Mouse (Mus musculus) lung, postnatal 0 days (tissue): Measurements from ENCODE around the gene Best2. TPM values are rescaled to one million over a fixed set of nuclear protein-coding genes. Genes with fewer than 3 reads are reported as not detected.

Experiments
- ATAC-seq: fragments of 200-750 bp; cut with Nextera tagmentation; 2 replicates; pipeline ENCODE4 v1.8.0; 2017; ENCODE audit warnings: moderate library complexity
- DNase-seq: peaks from one replicate; pipeline ENCODE4 v3.0.0-alpha.2; 2016; ENCODE audit warnings: low spot score
- H3K27ac ChIP-seq: fragments of 300-500 bp; sonication (generic); 2 replicates; pipeline ENCODE4 v1.5.1; 2014; ENCODE audit warnings: antibody characterized with exemption, mild to moderate bottlenecking, low read length, mixed read lengths
- H3K27me3 ChIP-seq: fragments of 300-500 bp; sonication (generic); replicated peaks from 2 replicates; pipeline ENCODE4 v1.6.1; 2014; ENCODE audit warnings: low read length, mixed read lengths; ENCODE audit not compliant: insufficient read depth
- H3K36me3 ChIP-seq: fragments of 300-500 bp; sonication (generic); 2 replicates; pipeline ENCODE4 v1.6.1; 2014; ENCODE audit warnings: low read length, mixed read lengths; ENCODE audit not compliant: insufficient read depth
- H3K4me1 ChIP-seq: fragments of 300-500 bp; sonication (generic); 2 replicates; pipeline ENCODE4 v1.6.1; 2014; ENCODE audit warnings: antibody characterized with exemption, low read depth, low read length, mixed read lengths; ENCODE audit not compliant: insufficient read depth
- H3K4me2 ChIP-seq: fragments of 300-500 bp; sonication (generic); replicated peaks from 2 replicates; pipeline ENCODE4 v1.6.1; 2014; ENCODE audit warnings: low read depth, mild to moderate bottlenecking, low read length, moderate library complexity, mixed read lengths
- H3K4me3 ChIP-seq: fragments of 300-500 bp; sonication (generic); 2 replicates; pipeline ENCODE4 v1.5.1; 2014; ENCODE audit warnings: low read depth, low read length
- H3K9ac ChIP-seq: fragments of 300-500 bp; sonication (generic); replicated peaks from 2 replicates; pipeline ENCODE4 v1.6.1; 2014; ENCODE audit warnings: low read depth, mild to moderate bottlenecking
- H3K9me3 ChIP-seq: fragments of 300-500 bp; sonication (generic); 2 replicates; pipeline ENCODE4 v1.6.1; 2016; ENCODE audit warnings: low read length, mixed read lengths
- CTCF ChIP-seq: IDR thresholded peaks from 2 replicates; pipeline ENCODE4 v1.5.1; 2016; ENCODE audit warnings: antibody characterized with exemption, mild to moderate bottlenecking
- EP300 ChIP-seq: IDR thresholded peaks from 2 replicates; pipeline ENCODE4 v1.6.1; 2016; ENCODE audit warnings: antibody characterized with exemption, mild to moderate bottlenecking, control low read depth
- WGBS: fragments of 180-500 bp; shearing (Covaris S2); extraction: QIAGEN DNeasy Blood & Tissue Kit; methylation state at CpG from one replicate; pipeline ENCODE4 v1.1.7; 2014; 5-methylcytosine and 5-hydroxymethylcytosine counted together
- polyA plus RNA-seq: library from polyadenylated mRNA; unstranded; fragments of >200 nt; fragmentation: Nextera tagmentation; extraction: Ambion mirVana; gene quantifications from 2 replicates; pipeline ENCODE4 v1.2.1, GENCODE M21; 2015

The Best2 gene
- polyA plus RNA-seq, 1 experiment from 2014 or later = not detected

- Histone ChIP-seq H3K27me3 (no peaks in the 10 kb centered on the region), H3K9me3 (no peaks in the 10 kb centered on the region), H3K4me2 (peak within 1 kb of the TSS; percentile 88), H3K9ac (peak within 1 kb of the TSS; percentile 58), H3K4me1 (peaks cover 23% of the 10 kb centered on the region), H3K27ac (peak within 1 kb of the TSS; percentile 74), H3K4me3 (peak within 1 kb of the TSS; percentile 83), H3K36me3 (peaks cover 15% of the 10 kb centered on the region)
- WGBS = 4% methylated on average over 30 of the region's 30 CpGs
- TF ChIP-seq EP300 (peak; percentile 74), CTCF (no peak)
- ATAC-seq (peak; percentile 92), DNase-seq (peak; percentile 99)
Measured at GRCm38 (mm10) chr8:85025098-85025932, 11.0 kb upstream of the Best2 start, which contains the start of gene Asna1. Gene Asna1, minus strand, starts transcription at chr8:85025281.

DNA sequence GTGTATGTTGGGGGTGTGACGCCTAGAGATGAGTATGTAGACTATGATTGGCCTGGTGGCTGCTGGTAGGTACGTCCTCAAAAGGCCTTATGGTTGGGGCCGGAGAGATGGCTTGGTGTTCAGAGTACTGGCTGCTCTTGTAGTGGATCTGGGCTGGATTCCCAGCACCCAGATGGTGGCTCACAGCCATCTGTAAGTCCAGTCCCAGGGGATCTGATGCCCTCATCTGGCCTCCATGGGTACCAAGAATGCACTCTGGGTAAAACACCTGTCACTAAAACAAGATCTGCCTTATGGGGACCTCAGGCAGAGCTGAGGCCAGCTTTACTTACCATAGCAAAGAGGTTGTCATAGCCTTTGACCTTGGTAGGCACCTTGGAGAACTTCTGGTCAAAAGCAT, 9.5 kb upstream of the Best2 start:
- no peak overlapping the region for H3K4me3 ChIP-seq

GRCm38 (mm10) chr8:85021514-85022055, 7.3 kb upstream of the Best2 start:
- no peak for ATAC-seq
- H3K4me1 ChIP-seq = peaks cover 18% of the 10 kb centered on the region
- H3K27ac ChIP-seq = no peak overlapping the region
- H3K4me3 ChIP-seq = no peak overlapping the region
- WGBS = 89% methylated on average over 3 of the region's 3 CpGs
- no peaks in the 10 kb centered on the region for H3K27me3 ChIP-seq
- H3K4me2 ChIP-seq = no peak overlapping the region
- H3K9me3 ChIP-seq = no peaks in the 10 kb centered on the region
- no peak for TF ChIP-seq EP300
- TF ChIP-seq CTCF = peak; percentile 21; the same call in 1 of the 2 replicates
- no peak for DNase-seq
- H3K36me3 ChIP-seq = peaks cover 15% of the 10 kb centered on the region
- no peak overlapping the region for H3K9ac ChIP-seq

More for the DNA sequence above, 9.5 kb upstream of the Best2 start:
- Histone ChIP-seq H3K9ac (no peak overlapping the region), H3K27ac (no peak overlapping the region), H3K27me3 (no peaks in the 10 kb centered on the region), H3K36me3 (peaks cover 8% of the 10 kb centered on the region; the same call in 1 of the 2 replicates), H3K4me2 (no peak overlapping the region), H3K4me1 (peaks cover 22% of the 10 kb centered on the region), H3K9me3 (no peaks in the 10 kb centered on the region)
- WGBS = 97% methylated on average over 3 of the region's 3 CpGs
- no peak for ATAC-seq
- DNase-seq = no peak
- TF ChIP-seq CTCF (no peak), EP300 (no peak)

DNA sequence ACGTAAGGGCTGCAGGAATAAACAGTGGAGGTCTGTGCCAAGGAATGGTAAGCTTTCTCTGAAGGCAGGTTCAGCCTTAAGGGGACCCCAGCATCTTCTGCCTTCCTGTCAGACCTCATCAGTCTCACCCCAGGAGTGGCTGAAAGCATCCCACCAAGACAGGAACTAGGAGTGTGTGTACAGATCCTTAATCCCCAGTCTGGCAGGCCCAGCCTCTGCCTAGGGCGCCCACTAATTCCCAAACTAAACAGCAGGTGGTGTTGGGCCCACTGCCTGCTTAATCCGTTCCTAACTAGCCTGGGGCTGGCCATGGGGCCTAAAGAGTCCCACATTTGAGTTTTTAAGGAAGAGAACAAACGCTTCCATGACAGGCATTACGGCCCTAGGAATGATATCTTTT, 2.9 kb upstream of the Best2 start:
- no peak for TF ChIP-seq CTCF
- no peak for TF ChIP-seq EP300
- H3K27ac ChIP-seq = no peak overlapping the region

DNA sequence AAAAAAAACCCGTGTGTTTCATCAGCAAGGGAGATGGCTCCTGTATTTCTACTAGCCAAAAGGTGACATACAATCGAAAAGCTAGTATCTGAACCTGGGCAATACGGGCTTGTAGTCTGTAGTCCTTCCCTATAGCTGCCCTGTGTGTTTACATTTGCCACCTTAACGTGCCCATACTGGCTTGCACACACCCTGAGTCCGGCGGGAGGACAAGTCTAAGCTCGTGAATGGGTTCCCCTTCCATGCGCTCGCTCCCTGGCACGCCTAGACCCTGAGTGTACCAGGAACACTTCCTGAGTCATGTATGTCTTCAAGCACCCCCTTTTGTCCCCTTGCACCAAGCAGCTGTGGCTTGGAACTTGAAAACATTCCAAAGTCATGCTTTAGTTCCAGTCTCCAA, 2.4 kb upstream of the Best2 start:
- H3K27me3 ChIP-seq = peaks cover 8% of the 10 kb centered on the region; the same call in 1 of the 2 replicates
- H3K4me1 ChIP-seq = peaks cover 3% of the 10 kb centered on the region; the same call in 1 of the 2 replicates
- no peaks in the 10 kb centered on the region for H3K9me3 ChIP-seq
- no peak overlapping the region for H3K9ac ChIP-seq
- no peak for DNase-seq
- H3K4me3 ChIP-seq = no peak overlapping the region
- no peak overlapping the region for H3K4me2 ChIP-seq
- H3K36me3 ChIP-seq = peaks cover 8% of the 10 kb centered on the region
- no peak for ATAC-seq
- H3K27ac ChIP-seq = no peak overlapping the region
- TF ChIP-seq EP300 = no peak
- no peak for TF ChIP-seq CTCF
- WGBS = 58% methylated on average over 10 of the region's 10 CpGs

More for the DNA sequence above, 2.9 kb upstream of the Best2 start:
- Histone ChIP-seq H3K4me1 (peaks cover 3% of the 10 kb centered on the region; the same call in 1 of the 2 replicates), H3K4me3 (no peak overlapping the region), H3K4me2 (no peak overlapping the region), H3K9ac (no peak overlapping the region), H3K36me3 (peaks cover 13% of the 10 kb centered on the region), H3K9me3 (no peaks in the 10 kb centered on the region), H3K27me3 (peaks cover 6% of the 10 kb centered on the region; the same call in 1 of the 2 replicates)
- 45% methylated on average over 5 of the region's 5 CpGs for WGBS
- no peak for DNase-seq
- ATAC-seq = no peak

DNA sequence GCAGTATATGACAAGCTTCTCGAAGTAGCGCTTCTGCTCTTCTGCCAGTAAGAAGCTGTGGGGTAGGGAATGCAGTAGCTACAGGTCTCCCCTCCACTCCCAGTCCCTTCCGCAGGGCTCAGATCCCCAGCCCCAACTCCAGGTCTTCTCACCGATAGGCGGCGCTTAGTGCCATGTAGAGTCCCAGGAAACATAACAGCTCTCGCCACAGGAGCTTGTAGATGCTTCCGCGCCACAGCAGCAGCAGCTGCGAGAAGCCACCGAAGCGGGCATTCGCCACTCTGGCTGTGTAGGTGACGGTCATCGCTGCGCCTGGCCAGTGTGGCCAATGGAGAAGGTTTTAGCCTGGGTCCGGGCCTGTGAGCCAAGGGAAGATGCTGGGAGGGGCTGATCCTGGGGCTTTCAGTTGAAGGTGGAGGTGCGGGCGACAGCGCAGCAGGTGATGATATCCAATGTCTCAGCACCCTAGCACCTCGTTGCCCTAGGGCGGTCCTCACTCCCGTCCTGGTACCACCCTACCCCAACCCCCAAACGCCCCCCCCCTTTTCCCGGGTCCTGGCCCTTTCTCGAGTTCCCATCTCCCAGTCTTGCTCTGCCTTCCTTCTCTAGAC, 996 bp downstream of the Best2 start:
- Histone ChIP-seq H3K4me2 (peak overlapping the region; percentile 48; the same call in 1 of the 2 replicates), H3K27me3 (peaks cover 26% of the 10 kb centered on the region), H3K4me3 (peak overlapping the region; percentile 8; the same call in 1 of the 2 replicates), H3K27ac (no peak overlapping the region), H3K9ac (no peak overlapping the region), H3K36me3 (peaks cover 3% of the 10 kb centered on the region), H3K4me1 (peaks cover 3% of the 10 kb centered on the region; the same call in 1 of the 2 replicates), H3K9me3 (no peaks in the 10 kb centered on the region)
- TF ChIP-seq EP300 (no peak), CTCF (peak; percentile 83)
- 4% methylated on average over 26 of the region's 26 CpGs for WGBS
- ATAC-seq (peak; percentile 86), DNase-seq (peak; percentile 88)
